Mouse (Mus musculus) cerebellum, adult 2 months (tissue): ENCODE data around the gene Cnih3.

Experiments
- CTCF ChIP-seq: fragments of 200-500 bp; IDR thresholded peaks from 2 replicates; pipeline ENCODE4 v1.5.1; 2011; ENCODE audit warnings: low read depth, mild to moderate bottlenecking, control low read depth, low read length, moderate library complexity, borderline replicate concordance; ENCODE audit not compliant: insufficient read depth
- POLR2A ChIP-seq: fragments of 200-500 bp; IDR thresholded peaks from 2 replicates; pipeline ENCODE4 v1.6.1; 2011; ENCODE audit warnings: low read length, control low read depth, borderline replicate concordance; ENCODE audit not compliant: insufficient read depth

- TF ChIP-seq CTCF = no peak
- no peak for TF ChIP-seq POLR2A
Measured at GRCm38 (mm10) chr1:181409693-181410092, 57.3 kb downstream of the Cnih3 start.
